Mouse (Mus musculus) cerebellum, adult 8-10 months (tissue): ENCODE data around the gene 2610528A11Rik.
"Not testable (repeated sequence)": the region's sequence is repeated elsewhere in the genome, so short reads cannot be mapped to it uniquely, and the experiment has no call there.

Experiments used
- DNase-seq: peaks from one replicate; pipeline ENCODE4 v3.0.0; 2022

The 2610528A11Rik gene

GRCm38 (mm10) chr14:37113922-37114321, at the start of gene 2610528A11Rik:
2610528A11Rik (minus strand) TSS chr14:37114022.
- DNase-seq = no peak

GRCm38 (mm10) chr14:37163277-37163956, 49.6 kb upstream of the 2610528A11Rik start:
- DNase-seq = no peak

DNA sequence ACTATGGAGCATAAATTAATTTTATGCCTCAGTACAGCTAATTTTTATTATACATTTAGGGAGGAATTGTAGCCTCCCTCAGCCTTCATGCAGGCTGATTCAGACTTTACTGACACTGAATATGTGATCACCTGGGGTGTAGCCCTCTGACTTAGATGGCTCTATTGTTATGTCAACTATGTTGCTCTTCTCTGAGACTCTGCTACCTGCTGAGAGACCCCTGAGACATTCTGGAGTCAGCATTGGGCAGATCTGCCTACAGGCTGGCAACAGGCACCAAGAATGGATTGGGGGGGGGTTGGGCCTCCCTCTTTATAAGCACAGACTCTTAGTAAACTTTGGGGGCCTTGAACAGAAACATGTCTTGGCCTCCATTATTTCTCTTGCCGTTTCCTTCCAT, 40.6 kb upstream of the 2610528A11Rik start:
- DNase-seq = no peak

- no peak for DNase-seq
Measured at GRCm38 (mm10) chr14:37139051-37139710, 25.4 kb upstream of the 2610528A11Rik start.

- not testable (repeated sequence) for DNase-seq
Measured at GRCm38 (mm10) chr14:37137596-37137995, 23.8 kb upstream of the 2610528A11Rik start.

- no peak for DNase-seq
Measured at GRCm38 (mm10) chr14:37136110-37136509, 22.3 kb upstream of the 2610528A11Rik start.

- DNase-seq = no peak
Measured at GRCm38 (mm10) chr14:37135671-37136070, 21.8 kb upstream of the 2610528A11Rik start.

DNA sequence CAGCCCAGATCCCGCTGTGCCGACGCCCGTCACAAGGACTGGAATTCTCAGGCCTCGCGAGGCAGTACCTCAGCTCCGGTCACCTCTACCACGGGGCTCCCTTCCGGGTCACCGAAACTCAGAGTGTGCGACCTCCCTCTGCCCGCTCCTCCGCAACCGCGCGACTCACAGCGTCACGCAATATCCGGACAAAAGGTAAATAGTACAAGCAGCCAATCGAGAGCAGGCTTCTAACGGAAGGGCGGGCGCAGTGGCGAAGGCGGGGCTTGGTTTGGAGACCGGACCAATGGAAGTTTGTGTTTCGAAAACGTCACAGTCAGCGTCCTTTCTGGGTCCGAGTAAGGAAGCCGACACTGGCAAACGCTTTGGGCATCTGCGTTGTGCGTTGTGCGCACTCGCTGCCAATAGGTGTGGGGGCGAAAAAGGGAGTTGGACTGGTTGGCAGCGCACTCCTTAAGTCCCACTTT, 21.3 kb upstream of the 2610528A11Rik start, which contains the start of gene Ghitm:
TSS of gene Ghitm (minus strand) at position 146 of the 467 bp plus-strand sequence.
- DNase-seq = peak; percentile 97

DNA sequence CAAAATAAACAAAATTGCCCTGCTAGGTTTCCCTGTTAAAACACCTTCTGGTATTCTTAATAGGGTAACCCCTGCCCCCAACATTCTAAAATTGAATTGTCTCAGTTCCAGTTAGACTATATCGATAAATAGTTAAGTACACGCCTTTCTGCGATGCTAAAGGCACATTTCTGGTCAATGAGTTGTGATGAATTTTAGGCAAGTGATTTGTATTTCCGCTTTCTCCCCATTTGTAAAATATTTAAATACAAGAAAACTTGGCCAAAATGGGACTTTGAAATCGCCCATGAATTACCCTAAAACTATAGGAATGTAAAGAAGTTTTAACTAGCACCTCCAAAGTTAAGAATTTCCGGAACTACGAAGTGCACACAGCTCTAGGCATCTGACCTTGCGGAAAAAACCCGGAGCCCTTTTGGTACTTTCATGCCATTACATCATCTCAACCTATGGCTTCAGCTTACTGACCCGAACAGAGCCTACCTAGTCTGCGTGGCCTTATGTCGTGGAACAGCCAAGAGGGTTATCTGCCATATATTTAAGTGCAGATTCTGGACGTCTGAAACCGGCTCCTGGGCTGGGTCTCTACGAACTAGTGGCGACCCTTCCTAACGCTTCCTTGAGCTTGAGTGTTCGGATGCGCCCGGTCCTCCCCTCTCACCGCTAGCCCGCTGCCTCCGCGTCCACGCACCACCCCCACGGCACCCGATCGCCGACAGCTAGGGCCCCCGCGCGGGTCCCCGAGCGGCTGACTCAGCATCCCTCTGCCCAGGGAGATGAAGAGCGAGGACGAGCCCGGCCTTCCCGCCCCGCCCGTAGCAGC, 20.7 kb upstream of the 2610528A11Rik start:
- DNase-seq = no peak

DNA sequence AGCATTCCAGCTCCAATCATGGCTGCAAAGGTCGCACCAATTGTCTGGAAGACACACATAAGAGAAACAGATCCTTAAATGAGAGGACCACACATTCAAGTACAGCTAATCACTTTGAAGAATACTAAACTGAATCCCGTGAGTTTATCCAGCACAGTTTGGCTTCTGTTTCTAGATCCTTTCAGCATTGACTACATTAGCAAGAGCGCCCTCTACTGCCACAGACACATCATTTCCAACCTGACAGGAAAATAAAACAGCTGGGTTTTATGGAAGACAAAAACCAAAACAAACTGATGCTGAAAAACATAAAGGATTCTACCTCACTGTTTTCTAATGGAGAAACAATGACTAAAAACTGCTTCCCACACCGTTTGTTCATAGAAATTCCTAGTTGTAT, 13.8 kb upstream of the 2610528A11Rik start:
- peak; percentile 31 for DNase-seq

DNA sequence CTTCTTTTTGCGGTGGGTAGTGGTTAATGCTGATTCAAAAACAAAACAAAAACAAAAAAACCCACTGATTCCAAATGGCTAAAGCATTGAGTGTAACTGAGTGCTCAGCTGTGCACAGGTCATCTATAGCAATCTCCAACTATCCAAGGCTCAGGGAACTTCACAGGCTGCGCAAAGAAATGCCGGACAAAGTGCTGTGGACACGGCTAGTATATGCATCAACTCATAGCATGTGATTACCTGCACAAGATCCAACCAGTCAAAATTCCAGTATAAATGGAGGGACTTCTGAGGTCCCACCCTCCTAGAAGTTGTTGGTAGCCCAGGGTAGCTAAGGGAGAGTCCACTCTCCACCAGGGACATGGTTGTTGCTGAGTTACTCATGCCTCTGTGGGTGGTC, 5.4 kb upstream of the 2610528A11Rik start:
- no peak for DNase-seq

GRCm38 (mm10) chr14:37112931-37113330, 891 bp downstream of the 2610528A11Rik start:
- DNase-seq = no peak

- no peak for DNase-seq
Measured at GRCm38 (mm10) chr14:37111371-37111770, 2.5 kb downstream of the 2610528A11Rik start.

GRCm38 (mm10) chr14:37110456-37110855, 3.4 kb downstream of the 2610528A11Rik start:
- no peak for DNase-seq

DNA sequence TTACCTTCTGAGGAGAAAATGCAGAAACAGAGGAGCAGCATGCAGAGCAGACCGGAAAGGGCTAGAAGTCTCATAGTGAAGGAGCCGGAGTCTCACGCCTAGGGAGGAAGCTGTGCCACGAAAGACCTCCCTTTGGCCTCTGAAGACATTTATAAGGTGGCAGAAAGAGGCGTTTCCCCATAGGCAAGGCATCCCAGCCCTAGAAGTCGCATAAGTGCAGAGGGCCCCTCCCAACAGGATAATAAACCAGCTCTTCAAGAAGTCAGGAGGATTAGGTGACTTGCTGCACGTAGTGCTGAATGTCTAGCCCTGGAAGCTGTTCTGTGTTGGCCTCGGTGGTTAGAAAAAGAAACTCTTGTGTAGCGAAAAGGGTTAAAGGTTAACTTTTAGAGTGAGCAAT, 3.8 kb downstream of the 2610528A11Rik start:
- no peak for DNase-seq

- no peak for DNase-seq
Measured at GRCm38 (mm10) chr14:37109460-37109859, 4.4 kb downstream of the 2610528A11Rik start.

- DNase-seq = no peak
Measured at GRCm38 (mm10) chr14:37105846-37106245, 8.0 kb downstream of the 2610528A11Rik start.

DNA sequence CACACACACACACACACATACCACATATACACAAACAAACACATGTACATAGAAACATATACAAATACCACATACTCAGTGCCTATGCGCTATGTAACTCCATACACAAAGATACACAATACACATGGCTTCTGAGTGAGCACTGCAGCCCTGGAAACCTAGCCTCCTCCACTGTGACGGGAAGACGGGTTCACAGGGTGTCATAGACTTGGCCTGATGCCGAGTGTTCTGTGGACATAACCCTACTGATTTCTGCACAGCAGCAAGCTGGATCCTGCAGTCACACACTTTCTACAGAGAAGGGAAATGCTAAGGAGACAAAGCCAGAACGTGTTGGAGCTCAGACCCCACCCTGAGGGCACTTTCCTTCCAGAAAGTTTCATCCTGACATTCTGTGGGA, 9.1 kb downstream of the 2610528A11Rik start:
- DNase-seq = no peak

DNA sequence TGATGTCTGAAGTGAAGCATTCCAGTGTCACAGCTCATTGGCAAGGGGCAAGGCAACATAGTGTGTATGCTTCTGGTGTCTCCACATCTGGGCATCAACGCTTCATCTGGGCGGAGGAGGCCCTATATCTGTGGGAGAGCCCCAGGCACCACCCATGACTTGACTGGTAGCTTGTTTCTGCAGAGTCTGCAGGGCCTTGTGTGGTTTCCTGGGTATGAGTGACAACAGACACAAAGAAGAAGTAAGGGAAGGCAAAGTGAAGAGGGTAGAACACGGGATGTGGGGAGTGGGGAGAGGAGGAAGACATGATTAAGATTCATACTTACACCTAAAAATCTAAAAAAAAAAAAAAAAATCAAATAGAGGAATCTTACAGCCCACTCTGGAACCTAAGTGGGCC, 11.3 kb downstream of the 2610528A11Rik start:
- no peak for DNase-seq

DNA sequence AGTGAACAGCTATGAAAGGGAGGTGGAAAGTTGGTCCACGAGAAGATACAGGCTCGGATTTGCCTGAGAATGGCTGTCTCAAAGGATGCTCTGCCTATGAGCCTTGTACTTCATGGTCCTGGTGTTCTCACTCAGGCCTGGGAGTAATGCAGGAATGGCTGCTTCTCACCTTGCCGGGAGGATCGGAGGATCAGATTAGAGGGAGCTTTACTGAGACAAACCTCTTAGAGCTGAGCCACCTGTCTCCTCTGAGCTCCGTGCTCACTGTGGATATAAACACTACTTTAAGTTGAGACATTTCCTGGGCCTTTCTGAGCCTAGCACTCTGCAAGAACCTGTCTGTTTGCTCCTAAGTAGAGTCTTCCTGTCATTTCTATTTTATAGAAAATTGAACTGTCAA, 12.3 kb downstream of the 2610528A11Rik start:
- no peak for DNase-seq

GRCm38 (mm10) chr14:37097956-37098530, 15.8 kb downstream of the 2610528A11Rik start, which contains the start of gene Cdhr1:
Cdhr1 (minus strand) TSS chr14:37098347.
- DNase-seq = no peak

DNA sequence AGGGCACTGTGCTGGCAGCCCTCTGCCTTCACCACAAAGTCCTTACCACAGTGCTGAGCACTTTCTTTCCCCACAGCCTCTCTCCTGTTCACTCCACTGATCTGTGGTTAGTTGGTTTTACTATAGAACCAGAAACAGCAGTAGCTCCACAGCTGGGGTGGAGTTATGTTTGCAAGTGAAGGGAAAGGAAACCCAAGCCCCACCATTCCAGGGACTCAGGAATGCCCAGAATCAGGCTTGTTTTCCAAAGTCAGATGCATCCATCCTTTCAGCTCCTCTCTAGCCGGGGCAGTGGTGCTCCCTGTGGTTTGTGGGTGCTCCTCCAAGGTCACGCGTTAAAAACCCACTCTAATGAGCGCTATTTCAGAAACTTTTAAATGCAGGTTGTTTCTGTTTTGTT, 18.3 kb downstream of the 2610528A11Rik start:
- no peak for DNase-seq

DNA sequence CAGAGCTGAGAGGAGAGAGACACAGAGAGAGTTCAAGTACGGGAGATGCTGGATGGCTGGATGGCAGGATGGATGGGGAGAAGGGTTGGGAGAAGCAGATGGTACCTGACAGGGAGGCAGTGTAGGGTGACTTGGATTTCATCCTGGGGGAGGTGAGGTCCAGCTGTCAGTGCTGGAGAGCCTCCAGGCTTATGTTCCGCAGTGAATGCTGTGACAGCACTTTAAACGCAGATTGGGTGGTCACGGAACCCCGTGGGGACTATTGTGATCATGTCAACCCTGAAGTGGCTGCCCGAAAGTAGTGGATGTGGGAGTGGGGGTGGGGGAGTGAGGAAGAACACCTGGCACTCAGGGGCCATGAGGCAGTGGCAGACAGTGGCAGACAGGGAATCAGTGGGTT, 19.4 kb downstream of the 2610528A11Rik start:
- DNase-seq = no peak
